Mouse (Mus musculus): ENCODE measurements around the gene Gm49673. TPM values are rescaled to one million over a fixed set of nuclear protein-coding genes. Genes with fewer than 3 reads are reported as not detected.
"Not testable (repeated sequence)": the region's sequence is repeated elsewhere in the genome, so short reads cannot be mapped to it uniquely, and the experiment has no call there.

The Gm49673 gene
- polyA plus RNA-seq, 1 experiment from 2014 or later, result 0.96 TPM

DNA sequence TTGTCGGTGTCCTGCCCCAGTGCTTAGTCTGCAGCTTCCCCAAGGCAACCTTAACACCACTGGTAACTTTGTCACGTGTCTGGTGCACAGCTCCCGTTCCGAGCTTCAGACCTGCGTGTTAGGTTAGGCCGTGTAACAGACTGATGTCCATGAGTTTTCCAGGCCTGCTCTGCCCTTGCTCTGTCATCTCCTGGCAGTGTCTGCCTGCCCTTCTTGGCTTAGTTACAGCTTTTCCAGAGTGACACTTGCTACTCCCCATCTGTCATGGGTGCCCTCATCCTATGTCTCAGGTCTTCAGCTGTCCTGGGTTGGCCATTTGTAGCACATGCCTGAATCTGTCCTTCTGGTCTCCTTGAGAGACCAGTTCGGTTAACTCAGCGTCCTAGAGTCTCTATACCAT is 19.8 kb upstream of the Gm49673 start:
- 95% methylated on average over 5 of the region's 8 CpGs for WGBS
- not testable (repeated sequence) for ATAC-seq (ENCODE audit: low FRiP score)

DNA sequence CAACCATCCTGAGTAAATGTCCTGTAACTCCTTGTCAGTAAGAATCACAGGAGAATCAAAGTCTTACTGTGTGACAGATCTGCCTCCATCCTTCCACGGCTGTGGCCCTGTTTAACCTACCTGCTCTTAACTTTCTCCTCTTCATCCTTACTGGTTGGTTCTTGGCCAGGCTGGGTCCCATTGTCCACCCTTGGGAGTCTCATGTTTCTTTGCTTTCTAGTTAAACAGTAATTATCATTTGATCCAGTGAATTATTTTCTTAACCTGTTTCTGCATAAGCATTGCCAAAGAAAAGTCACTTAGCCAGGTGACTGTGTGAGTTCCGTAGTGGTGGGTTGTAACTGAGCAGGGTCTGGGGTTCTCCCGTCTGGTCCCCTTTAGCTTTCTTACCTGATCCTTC is 18.9 kb upstream of the Gm49673 start:
- not testable (repeated sequence) for H3K27ac ChIP-seq (ENCODE audit: low read depth, low read length); H3K27me3 ChIP-seq (ENCODE audit: control insufficient read depth, insufficient read depth, low read length); H3K9me3 ChIP-seq (ENCODE audit: control insufficient read depth, low read length); H3K36me3 ChIP-seq (ENCODE audit: control insufficient read depth, insufficient read depth, low read length); DNase-seq (ENCODE audit: low spot score); H3K4me2 ChIP-seq (replicated peaks; ENCODE audit: low read depth, low read length); H3K4me1 ChIP-seq (replicated peaks; ENCODE audit: control insufficient read depth, insufficient read depth, low read length); H3K9ac ChIP-seq (ENCODE audit: low read depth, low read length); ATAC-seq (ENCODE audit: low FRiP score)
- 0% methylated on average over 1 of the region's 3 CpGs for WGBS
- H3K4me3 ChIP-seq (ENCODE audit: low read depth, low read length), result peak overlapping the region; percentile 45; the same call in 1 of the 2 replicates

More for the DNA sequence above, 19.8 kb upstream of the Gm49673 start:
- H3K9me3 ChIP-seq (ENCODE audit: control insufficient read depth, low read length); H3K4me1 ChIP-seq (replicated peaks; ENCODE audit: control insufficient read depth, insufficient read depth, low read length); H3K36me3 ChIP-seq (ENCODE audit: control insufficient read depth, insufficient read depth, low read length); H3K27me3 ChIP-seq (ENCODE audit: control insufficient read depth, insufficient read depth, low read length); H3K9ac ChIP-seq (ENCODE audit: low read depth, low read length); H3K27ac ChIP-seq (ENCODE audit: low read depth, low read length); H3K4me2 ChIP-seq (replicated peaks; ENCODE audit: low read depth, low read length); H3K4me3 ChIP-seq (ENCODE audit: low read depth, low read length); DNase-seq (ENCODE audit: low spot score): not testable (repeated sequence)

DNA sequence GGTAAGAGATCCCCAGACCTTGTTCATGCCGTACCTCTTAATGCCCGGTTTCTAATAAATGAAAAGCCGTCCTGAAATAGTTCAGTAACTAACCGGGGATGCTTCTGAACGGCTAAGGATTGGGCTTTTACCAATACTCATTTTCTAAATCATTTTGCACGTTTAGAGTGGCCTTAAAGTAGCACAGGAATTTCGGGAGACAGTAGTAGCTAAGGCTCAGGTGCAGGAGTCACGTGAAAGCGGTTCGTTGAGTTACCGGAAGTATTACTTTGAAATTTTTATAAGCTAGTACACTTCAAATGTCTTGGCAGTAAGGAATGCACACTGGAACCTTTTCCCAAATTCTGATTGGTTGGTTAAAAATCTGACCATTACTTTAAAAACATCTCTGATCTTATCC is 18.4 kb upstream of the Gm49673 start:
- not testable (repeated sequence) for DNase-seq (ENCODE audit: low spot score); H3K4me1 ChIP-seq (replicated peaks; ENCODE audit: control insufficient read depth, insufficient read depth, low read length); H3K36me3 ChIP-seq (ENCODE audit: control insufficient read depth, insufficient read depth, low read length); H3K9me3 ChIP-seq (ENCODE audit: control insufficient read depth, low read length); H3K27me3 ChIP-seq (ENCODE audit: control insufficient read depth, insufficient read depth, low read length); H3K9ac ChIP-seq (ENCODE audit: low read depth, low read length); ATAC-seq (ENCODE audit: low FRiP score); H3K27ac ChIP-seq (ENCODE audit: low read depth, low read length)
- WGBS, result under 1% methylated on average over 11 of the region's 11 CpGs
- Histone ChIP-seq H3K4me2 (replicated peaks; ENCODE audit: low read depth, low read length) (peak overlapping the region; percentile 19; the same call in 1 of the 2 replicates), H3K4me3 (ENCODE audit: low read depth, low read length) (peak overlapping the region; percentile 45)

DNA sequence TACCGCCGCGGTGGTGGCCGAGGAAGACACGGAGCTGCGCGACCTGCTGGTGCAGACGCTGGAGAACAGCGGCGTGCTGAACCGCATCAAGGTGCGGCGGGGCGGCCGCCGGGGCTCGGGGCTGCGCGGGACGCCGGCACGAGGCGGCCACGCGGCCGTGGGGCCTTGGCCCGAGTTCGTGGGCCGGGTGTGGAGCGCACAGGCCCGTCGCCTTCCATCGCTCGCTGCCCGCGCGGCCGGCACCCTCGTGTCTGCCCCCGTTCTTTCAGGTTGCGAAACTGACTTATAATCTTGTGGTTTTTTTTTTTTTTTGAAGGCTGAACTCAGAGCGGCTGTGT is 18.0 kb upstream of the Gm49673 start:
- under 1% methylated on average over 34 of the region's 42 CpGs for WGBS
- H3K36me3 ChIP-seq (ENCODE audit: control insufficient read depth, insufficient read depth, low read length); ATAC-seq (ENCODE audit: low FRiP score); H3K27ac ChIP-seq (ENCODE audit: low read depth, low read length); H3K9me3 ChIP-seq (ENCODE audit: control insufficient read depth, low read length); H3K4me1 ChIP-seq (replicated peaks; ENCODE audit: control insufficient read depth, insufficient read depth, low read length); H3K27me3 ChIP-seq (ENCODE audit: control insufficient read depth, insufficient read depth, low read length): not testable (repeated sequence)
- H3K4me3 ChIP-seq (ENCODE audit: low read depth, low read length), result peak overlapping the region; percentile 45
- H3K9ac ChIP-seq (ENCODE audit: low read depth, low read length), result peak overlapping the region; percentile 44; the same call in 1 of the 2 replicates
- peak; percentile 12 for DNase-seq (ENCODE audit: low spot score)
- H3K4me2 ChIP-seq (replicated peaks; ENCODE audit: low read depth, low read length), result peak overlapping the region; percentile 19; the same call in 1 of the 2 replicates

DNA sequence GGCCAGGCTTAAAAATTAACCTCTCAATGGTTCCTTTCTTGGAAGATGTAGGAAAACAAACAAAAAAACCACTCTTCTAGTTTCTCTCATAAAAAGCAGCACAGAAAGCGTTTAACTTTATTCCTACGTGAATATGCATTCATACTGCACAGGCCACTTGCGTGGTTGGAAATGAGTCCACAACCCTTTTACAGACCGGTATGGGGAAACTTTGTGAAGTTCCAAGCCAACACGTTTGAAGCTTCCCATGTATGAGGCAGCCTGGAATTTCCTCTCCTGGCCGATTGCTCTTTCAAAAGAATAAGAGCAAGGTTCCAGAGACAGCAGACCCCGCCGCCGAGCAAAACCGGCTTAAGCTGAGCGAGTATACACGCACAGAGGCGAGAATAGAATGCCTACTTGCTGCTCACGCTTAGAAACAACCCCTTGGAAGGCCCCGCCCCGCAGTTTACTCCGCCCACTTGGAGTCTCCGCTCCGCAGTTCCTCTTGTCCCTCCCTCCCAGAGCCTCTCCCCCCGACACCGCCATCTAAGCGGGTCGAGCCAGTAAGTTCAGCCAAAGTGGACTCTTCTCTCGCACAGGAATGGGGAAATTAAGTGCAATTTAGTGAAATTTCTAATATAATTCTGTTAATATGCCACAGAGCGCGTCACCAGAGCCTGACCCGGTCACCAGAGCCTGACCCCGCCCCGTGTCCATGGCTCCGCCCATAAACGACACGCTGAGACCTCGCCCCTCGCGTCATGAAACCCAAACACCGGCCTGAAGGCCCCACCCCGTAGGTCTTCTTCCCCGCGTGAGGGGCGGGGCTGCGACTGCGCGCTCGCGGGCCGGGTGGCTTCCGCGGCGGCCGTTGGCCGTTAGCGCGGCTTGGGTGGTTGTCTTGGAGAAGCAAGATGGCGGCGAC is 17.4 kb upstream of the Gm49673 start, which contains the start of gene Fgfr1op:
Fgfr1op (plus strand) TSS at position 801 of the 907 bp plus-strand sequence.
- H3K9ac ChIP-seq (ENCODE audit: low read depth, low read length), result peak within 1 kb of the TSS; percentile 44; the same call in 1 of the 2 replicates
- H3K9me3 ChIP-seq (ENCODE audit: control insufficient read depth, low read length); H3K27ac ChIP-seq (ENCODE audit: low read depth, low read length); DNase-seq (ENCODE audit: low spot score); H3K4me1 ChIP-seq (replicated peaks; ENCODE audit: control insufficient read depth, insufficient read depth, low read length); H3K36me3 ChIP-seq (ENCODE audit: control insufficient read depth, insufficient read depth, low read length); H3K27me3 ChIP-seq (ENCODE audit: control insufficient read depth, insufficient read depth, low read length): not testable (repeated sequence)
- ATAC-seq (ENCODE audit: low FRiP score), result peak; percentile 98
- peak within 1 kb of the TSS; percentile 45 for H3K4me3 ChIP-seq (ENCODE audit: low read depth, low read length)
- WGBS, result 2% methylated on average over 12 of the region's 55 CpGs
- H3K4me2 ChIP-seq (replicated peaks; ENCODE audit: low read depth, low read length), result peak within 1 kb of the TSS; percentile 19; the same call in 1 of the 2 replicates

DNA sequence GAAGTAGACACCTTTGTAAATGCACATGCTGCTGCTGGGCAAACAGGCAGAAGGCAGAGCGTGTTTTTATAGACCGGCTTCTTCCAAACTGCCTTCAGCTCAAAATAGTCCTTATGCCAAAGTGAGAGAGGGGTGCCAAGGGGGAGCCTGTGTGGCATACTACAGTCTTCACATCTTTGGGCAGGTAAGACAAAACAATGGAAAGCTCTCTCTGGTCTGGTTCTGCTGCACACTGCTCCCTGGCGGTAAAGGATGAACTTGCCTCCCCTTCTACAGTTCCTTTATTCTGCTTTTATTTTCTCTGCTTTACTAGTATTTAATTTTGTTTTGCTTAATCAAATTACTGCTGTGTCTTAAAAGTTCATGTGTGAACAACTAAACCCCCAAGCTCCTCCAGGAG is 13.4 kb upstream of the Gm49673 start:
- H3K27me3 ChIP-seq (ENCODE audit: control insufficient read depth, insufficient read depth, low read length); H3K36me3 ChIP-seq (ENCODE audit: control insufficient read depth, insufficient read depth, low read length); H3K4me3 ChIP-seq (ENCODE audit: low read depth, low read length); H3K4me2 ChIP-seq (replicated peaks; ENCODE audit: low read depth, low read length); H3K4me1 ChIP-seq (replicated peaks; ENCODE audit: control insufficient read depth, insufficient read depth, low read length); H3K27ac ChIP-seq (ENCODE audit: low read depth, low read length); H3K9ac ChIP-seq (ENCODE audit: low read depth, low read length); H3K9me3 ChIP-seq (ENCODE audit: control insufficient read depth, low read length); DNase-seq (ENCODE audit: low spot score); ATAC-seq (ENCODE audit: low FRiP score): not testable (repeated sequence)
- WGBS, result 44% methylated on average over 3 of the region's 3 CpGs

DNA sequence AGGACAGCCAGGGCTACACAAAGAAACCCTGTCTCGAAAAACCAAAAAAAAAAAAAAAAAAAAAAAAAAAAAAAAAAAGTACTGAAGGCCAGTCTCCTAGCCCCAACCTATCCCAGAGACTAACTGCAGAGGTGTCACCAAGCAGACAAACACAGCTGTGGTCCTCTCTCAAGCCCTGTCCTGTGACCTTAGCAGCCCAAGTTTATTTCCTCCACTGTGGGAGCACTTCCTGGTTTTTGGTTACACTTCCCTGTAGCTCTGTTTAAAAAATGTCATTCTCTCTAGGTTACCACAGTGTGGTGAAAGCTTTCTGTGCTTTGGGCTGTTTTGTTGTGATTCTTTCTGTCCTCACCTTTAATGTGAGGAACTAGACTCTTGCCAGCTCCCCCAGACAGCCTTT is 11.0 kb upstream of the Gm49673 start:
- not testable (repeated sequence) for H3K27me3 ChIP-seq (ENCODE audit: control insufficient read depth, insufficient read depth, low read length); H3K4me3 ChIP-seq (ENCODE audit: low read depth, low read length); H3K9me3 ChIP-seq (ENCODE audit: control insufficient read depth, low read length); H3K27ac ChIP-seq (ENCODE audit: low read depth, low read length); ATAC-seq (ENCODE audit: low FRiP score); H3K4me2 ChIP-seq (replicated peaks; ENCODE audit: low read depth, low read length); H3K36me3 ChIP-seq (ENCODE audit: control insufficient read depth, insufficient read depth, low read length); H3K4me1 ChIP-seq (replicated peaks; ENCODE audit: control insufficient read depth, insufficient read depth, low read length); DNase-seq (ENCODE audit: low spot score); H3K9ac ChIP-seq (ENCODE audit: low read depth, low read length)
- no CpG with 5 or more reads among the region's 1 CpGs for WGBS

DNA sequence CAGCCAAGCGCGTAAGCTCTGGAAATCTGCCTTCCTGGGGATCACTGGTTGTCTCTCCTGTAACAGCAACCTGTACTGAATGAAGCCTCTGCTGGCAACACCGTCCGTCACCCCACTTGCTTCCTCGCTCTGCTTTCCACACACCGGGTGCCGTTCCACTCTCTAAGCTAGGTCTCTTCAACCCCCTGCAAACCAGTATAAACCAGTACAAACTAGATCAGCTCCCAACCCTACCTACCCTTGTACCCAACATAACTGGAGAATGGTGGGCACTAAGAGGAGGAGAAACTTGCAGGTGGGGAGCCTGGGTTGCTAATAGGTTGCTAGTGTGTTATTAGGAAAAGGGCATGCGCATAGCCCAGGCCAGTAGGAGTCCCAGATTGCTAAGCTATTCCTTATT is 8.4 kb upstream of the Gm49673 start:
- not testable (repeated sequence) for H3K4me1 ChIP-seq (replicated peaks; ENCODE audit: control insufficient read depth, insufficient read depth, low read length); DNase-seq (ENCODE audit: low spot score); H3K27me3 ChIP-seq (ENCODE audit: control insufficient read depth, insufficient read depth, low read length); H3K9me3 ChIP-seq (ENCODE audit: control insufficient read depth, low read length); H3K9ac ChIP-seq (ENCODE audit: low read depth, low read length); ATAC-seq (ENCODE audit: low FRiP score); H3K4me3 ChIP-seq (ENCODE audit: low read depth, low read length); H3K4me2 ChIP-seq (replicated peaks; ENCODE audit: low read depth, low read length); H3K27ac ChIP-seq (ENCODE audit: low read depth, low read length); H3K36me3 ChIP-seq (ENCODE audit: control insufficient read depth, insufficient read depth, low read length)
- no CpG with 5 or more reads among the region's 8 CpGs for WGBS

DNA sequence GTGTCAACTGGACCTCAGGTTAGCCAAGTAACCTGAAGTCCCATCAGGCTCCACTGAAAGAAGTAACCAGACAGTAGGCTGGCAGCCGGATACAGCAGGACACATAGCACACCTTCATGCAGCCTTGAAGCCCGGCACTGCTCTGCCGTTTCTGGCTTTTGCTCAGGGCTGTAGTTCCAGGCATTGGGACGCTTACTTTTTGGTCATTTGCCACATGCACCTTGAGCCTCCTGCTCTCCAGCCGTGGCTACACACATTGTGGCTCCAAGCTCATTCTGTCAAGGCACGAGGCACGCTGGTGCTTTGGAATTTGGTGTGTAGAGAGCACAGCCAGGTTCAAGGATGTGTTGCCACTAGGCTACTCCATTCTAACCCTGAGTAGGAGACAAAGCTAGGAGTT is 7.4 kb upstream of the Gm49673 start:
- not testable (repeated sequence) for H3K4me3 ChIP-seq (ENCODE audit: low read depth, low read length); DNase-seq (ENCODE audit: low spot score); H3K4me1 ChIP-seq (replicated peaks; ENCODE audit: control insufficient read depth, insufficient read depth, low read length); H3K36me3 ChIP-seq (ENCODE audit: control insufficient read depth, insufficient read depth, low read length); H3K27me3 ChIP-seq (ENCODE audit: control insufficient read depth, insufficient read depth, low read length); H3K4me2 ChIP-seq (replicated peaks; ENCODE audit: low read depth, low read length); H3K27ac ChIP-seq (ENCODE audit: low read depth, low read length); H3K9me3 ChIP-seq (ENCODE audit: control insufficient read depth, low read length); ATAC-seq (ENCODE audit: low FRiP score); H3K9ac ChIP-seq (ENCODE audit: low read depth, low read length)
- WGBS, result 94% methylated on average over 7 of the region's 7 CpGs

All from hindbrain, embryonic 11.5 days (tissue).